Mouse (Mus musculus): ENCODE results near the gene Plcxd1. TPM values are rescaled to one million over a fixed set of nuclear protein-coding genes. Genes with fewer than 3 reads are reported as not detected.

The Plcxd1 gene
- polyA plus RNA-seq, 1 experiment from 2014 or later: 1.1 TPM

DNA sequence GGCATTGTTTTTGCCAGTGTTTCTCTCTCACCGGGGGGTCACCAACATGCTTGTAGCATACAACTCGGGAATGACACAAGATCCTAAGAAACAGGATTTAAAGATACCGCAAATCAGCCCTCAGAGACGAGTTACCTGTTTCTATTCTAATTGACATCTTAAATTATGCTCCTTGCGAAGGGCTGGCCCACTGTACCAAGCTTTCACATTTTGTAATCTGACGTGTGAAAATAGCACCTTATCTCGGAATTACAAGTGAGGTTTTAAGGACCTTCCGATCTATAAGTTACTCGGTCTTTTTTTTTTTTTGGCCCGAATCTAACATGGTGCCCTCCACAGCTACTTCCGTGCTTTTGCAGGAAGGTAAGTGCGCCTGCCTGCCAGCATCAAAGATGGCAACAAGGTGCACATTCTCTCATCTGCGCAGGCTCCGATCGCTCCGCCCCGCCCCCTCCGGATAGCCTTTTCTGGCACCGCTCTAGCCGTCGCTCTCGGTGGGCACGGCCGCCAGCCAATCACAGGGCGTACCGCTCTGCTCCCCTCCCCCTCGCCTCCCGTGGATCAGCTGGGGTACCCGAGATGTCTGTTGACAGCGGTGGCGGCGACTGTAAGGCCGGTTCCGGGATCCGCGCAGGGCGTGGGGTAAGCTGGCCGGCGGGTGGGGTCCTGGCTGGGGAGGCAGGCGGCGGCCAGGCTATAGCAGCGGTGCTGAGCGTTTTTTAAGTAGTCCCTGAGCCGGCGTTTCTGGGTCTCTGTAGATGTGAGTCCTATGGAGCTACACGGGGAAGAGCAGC lies 35.7 kb downstream of the Plcxd1 start, which contains the start of gene Chfr:
TSS of gene Chfr (plus strand) at position 550 of the 794 bp plus-strand sequence.
- 3% methylated on average over 46 of the region's 46 CpGs for WGBS
- H3K4me2 ChIP-seq (replicated peaks; ENCODE audit: low read depth, low read length): peak within 1 kb of the TSS; percentile 82
- peak within 1 kb of the TSS; percentile 84 for H3K27ac ChIP-seq (ENCODE audit: low read length)
- no peaks in the 10 kb centered on the region for H3K27me3 ChIP-seq (replicated peaks; ENCODE audit: insufficient read depth, low read length)
- H3K4me3 ChIP-seq (ENCODE audit: low read depth, low read length): peak within 1 kb of the TSS; percentile 84
- DNase-seq (ENCODE audit: low spot score) (peak; percentile 98), ATAC-seq (peak; percentile 100)
- peaks cover 9% of the 10 kb centered on the region for H3K4me1 ChIP-seq (ENCODE audit: insufficient read depth, low read depth, low read length)
- TF ChIP-seq EP300 (IDR thresholded peaks at IDR 0.05) (peak; percentile 65), CTCF (IDR thresholded peaks at IDR 0.05) (peak; percentile 22; the same call in 1 of the 2 replicates)
- no peaks in the 10 kb centered on the region for H3K9me3 ChIP-seq (ENCODE audit: low read length)
- 0 out of 2 replicates have a peak, but pooled peaks cover 7% of the 10 kb centered on the region for H3K36me3 ChIP-seq (ENCODE audit: insufficient read depth, low read length)
- peak within 1 kb of the TSS; percentile 74 for H3K9ac ChIP-seq (replicated peaks; ENCODE audit: low read depth)

DNA sequence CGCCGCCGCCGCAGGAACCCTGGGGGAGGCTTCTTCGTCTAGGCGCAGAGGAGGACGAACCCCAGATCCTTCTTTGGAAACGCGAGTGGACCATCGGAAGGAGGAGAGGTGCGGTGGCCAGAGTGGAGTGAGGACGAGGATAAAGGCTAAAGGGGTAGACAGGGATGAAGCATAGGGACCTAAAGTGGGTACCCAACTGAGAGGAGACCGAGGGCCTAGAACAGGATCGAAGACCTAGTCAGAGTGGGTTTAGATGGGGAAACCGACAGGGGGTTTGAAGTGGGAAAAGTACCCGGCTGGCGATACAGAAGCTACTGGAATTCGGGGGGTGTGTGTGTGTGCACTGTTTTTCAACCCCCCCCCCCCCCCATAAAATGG lies 36.3 kb downstream of the Plcxd1 start:
- peaks cover 9% of the 10 kb centered on the region for H3K4me1 ChIP-seq (ENCODE audit: insufficient read depth, low read depth, low read length)
- H3K27me3 ChIP-seq (replicated peaks; ENCODE audit: insufficient read depth, low read length): no peaks in the 10 kb centered on the region
- H3K4me3 ChIP-seq (ENCODE audit: low read depth, low read length): peak overlapping the region; percentile 84
- TF ChIP-seq CTCF (IDR thresholded peaks at IDR 0.05): no peak
- TF ChIP-seq EP300 (IDR thresholded peaks at IDR 0.05): no peak
- H3K36me3 ChIP-seq (ENCODE audit: insufficient read depth, low read length): 0 out of 2 replicates have a peak, but pooled peaks cover 7% of the 10 kb centered on the region
- WGBS: 3% methylated on average over 18 of the region's 18 CpGs
- no peaks in the 10 kb centered on the region for H3K9me3 ChIP-seq (ENCODE audit: low read length)
- ATAC-seq (no peak; the same call in 1 of the 2 replicates), DNase-seq (ENCODE audit: low spot score) (no peak)
- H3K4me2 ChIP-seq (replicated peaks; ENCODE audit: low read depth, low read length): peak overlapping the region; percentile 82
- H3K9ac ChIP-seq (replicated peaks; ENCODE audit: low read depth): peak overlapping the region; percentile 74
- peak overlapping the region; percentile 84 for H3K27ac ChIP-seq (ENCODE audit: low read length)

DNA sequence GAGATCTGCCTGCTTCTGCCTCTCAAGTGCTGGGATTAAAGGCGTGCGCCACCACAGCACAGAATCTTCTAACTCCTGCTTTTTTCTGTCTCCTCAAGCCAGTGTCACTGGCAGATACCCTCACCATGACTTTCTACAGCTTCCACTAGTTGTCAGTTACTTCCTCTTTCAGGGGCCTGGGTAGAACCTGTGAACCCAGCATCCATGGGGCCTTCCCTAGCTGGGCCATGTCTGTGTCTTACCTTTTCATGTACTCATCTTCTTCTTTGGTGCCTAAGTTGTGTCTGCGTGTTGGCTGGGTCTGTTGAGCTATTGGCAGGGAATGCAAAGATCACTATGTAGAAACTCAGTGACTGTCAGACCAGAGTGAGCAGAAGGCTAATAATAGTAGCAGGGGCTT lies 38.0 kb downstream of the Plcxd1 start:
- WGBS: 100% methylated on average over 3 of the region's 3 CpGs
- no peaks in the 10 kb centered on the region for H3K27me3 ChIP-seq (replicated peaks; ENCODE audit: insufficient read depth, low read length)
- no peak overlapping the region for H3K9ac ChIP-seq (replicated peaks; ENCODE audit: low read depth)
- H3K4me1 ChIP-seq (ENCODE audit: insufficient read depth, low read depth, low read length): peaks cover 9% of the 10 kb centered on the region
- no peaks in the 10 kb centered on the region for H3K9me3 ChIP-seq (ENCODE audit: low read length)
- H3K4me3 ChIP-seq (ENCODE audit: low read depth, low read length): no peak overlapping the region
- H3K36me3 ChIP-seq (ENCODE audit: insufficient read depth, low read length): 0 out of 2 replicates have a peak, but pooled peaks cover 7% of the 10 kb centered on the region
- no peak overlapping the region for H3K27ac ChIP-seq (ENCODE audit: low read length)
- ATAC-seq (no peak), DNase-seq (ENCODE audit: low spot score) (no peak)
- no peak for TF ChIP-seq EP300 (IDR thresholded peaks at IDR 0.05)
- no peak for TF ChIP-seq CTCF (IDR thresholded peaks at IDR 0.05)
- no peak overlapping the region for H3K4me2 ChIP-seq (replicated peaks; ENCODE audit: low read depth, low read length)

DNA sequence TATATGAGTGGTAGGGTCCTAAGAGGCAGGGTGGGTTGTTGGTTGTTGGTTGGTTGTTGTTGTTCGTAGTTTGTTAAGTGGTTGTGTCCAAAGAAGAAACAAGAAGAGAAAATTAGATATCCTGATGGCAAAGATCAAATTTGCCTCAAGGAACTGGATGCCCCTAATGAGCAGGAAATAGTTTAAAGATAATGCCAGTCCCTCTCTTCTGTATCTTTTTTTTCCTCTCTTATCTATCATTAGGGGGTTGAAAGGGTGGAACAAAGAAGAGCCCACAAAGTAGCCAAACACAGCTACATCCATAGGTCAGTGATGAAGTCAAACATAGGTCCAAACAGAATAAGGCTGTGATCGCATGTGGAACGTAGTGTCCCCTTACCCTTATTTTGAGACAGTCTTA lies 39.6 kb downstream of the Plcxd1 start:
- no peak overlapping the region for H3K9ac ChIP-seq (replicated peaks; ENCODE audit: low read depth)
- H3K4me2 ChIP-seq (replicated peaks; ENCODE audit: low read depth, low read length): no peak overlapping the region
- peaks cover 13% of the 10 kb centered on the region; the same call in 1 of the 2 replicates for H3K36me3 ChIP-seq (ENCODE audit: insufficient read depth, low read length)
- TF ChIP-seq CTCF (IDR thresholded peaks at IDR 0.05) (no peak), EP300 (IDR thresholded peaks at IDR 0.05) (no peak)
- H3K27me3 ChIP-seq (replicated peaks; ENCODE audit: insufficient read depth, low read length): no peaks in the 10 kb centered on the region
- ATAC-seq: no peak
- no peak overlapping the region for H3K27ac ChIP-seq (ENCODE audit: low read length)
- DNase-seq (ENCODE audit: low spot score): no peak
- 93% methylated on average over 3 of the region's 3 CpGs for WGBS
- no peaks in the 10 kb centered on the region for H3K9me3 ChIP-seq (ENCODE audit: low read length)
- peaks cover 9% of the 10 kb centered on the region for H3K4me1 ChIP-seq (ENCODE audit: insufficient read depth, low read depth, low read length)
- no peak overlapping the region for H3K4me3 ChIP-seq (ENCODE audit: low read depth, low read length)

DNA sequence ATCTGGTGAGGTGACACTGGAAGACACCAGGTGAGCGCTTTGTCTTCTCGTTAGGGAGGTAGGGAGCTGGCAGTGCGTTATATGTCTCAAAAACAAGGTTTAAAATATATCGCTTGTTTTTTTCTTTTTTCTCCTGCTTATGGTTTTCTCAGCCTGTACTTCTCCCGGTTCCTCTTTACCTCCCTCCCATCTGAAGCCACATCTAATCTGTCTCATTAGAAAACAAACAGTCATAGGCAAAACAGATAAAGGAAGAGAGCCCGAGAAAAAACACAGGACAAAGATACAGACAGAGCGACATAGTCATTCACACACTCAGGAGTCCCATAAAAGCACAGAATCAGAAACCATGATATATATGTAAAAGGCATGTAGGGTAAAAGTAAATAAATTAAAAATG lies 40.7 kb downstream of the Plcxd1 start:
- DNase-seq (ENCODE audit: low spot score) (no peak), ATAC-seq (no peak)
- Histone ChIP-seq H3K9me3 (ENCODE audit: low read length) (no peaks in the 10 kb centered on the region), H3K27ac (ENCODE audit: low read length) (no peak overlapping the region), H3K4me2 (replicated peaks; ENCODE audit: low read depth, low read length) (no peak overlapping the region), H3K4me3 (ENCODE audit: low read depth, low read length) (no peak overlapping the region), H3K36me3 (ENCODE audit: insufficient read depth, low read length) (peaks cover 22% of the 10 kb centered on the region; the same call in 1 of the 2 replicates), H3K9ac (replicated peaks; ENCODE audit: low read depth) (no peak overlapping the region), H3K4me1 (ENCODE audit: insufficient read depth, low read depth, low read length) (peaks cover 9% of the 10 kb centered on the region), H3K27me3 (replicated peaks; ENCODE audit: insufficient read depth, low read length) (no peaks in the 10 kb centered on the region)
- 82% methylated on average over 7 of the region's 7 CpGs for WGBS
- TF ChIP-seq CTCF (IDR thresholded peaks at IDR 0.05) (no peak), EP300 (IDR thresholded peaks at IDR 0.05) (no peak)

DNA sequence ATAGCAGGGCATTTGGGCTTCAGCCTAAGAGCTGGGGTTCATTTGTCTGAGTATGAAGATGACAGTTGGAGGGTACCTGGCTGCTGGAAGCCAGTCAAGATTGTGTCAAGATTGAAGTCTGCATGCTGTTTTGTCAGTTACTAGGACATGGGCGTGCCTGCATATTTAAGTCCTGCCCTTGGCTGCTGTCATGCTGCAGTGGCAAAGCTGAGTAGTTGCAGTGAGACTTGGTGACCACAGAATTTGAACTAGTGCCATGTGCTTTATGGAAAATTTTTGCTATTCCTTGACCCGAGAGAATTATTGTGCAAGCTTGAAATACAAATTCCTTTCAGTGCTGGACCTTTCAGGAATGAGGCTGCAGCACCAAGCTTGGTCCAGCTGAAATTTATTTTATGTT lies 42.5 kb downstream of the Plcxd1 start:
- no peaks in the 10 kb centered on the region for H3K9me3 ChIP-seq (ENCODE audit: low read length)
- DNase-seq (ENCODE audit: low spot score) (peak; percentile 67), ATAC-seq (peak; percentile 72)
- H3K27ac ChIP-seq (ENCODE audit: low read length): no peak overlapping the region
- H3K9ac ChIP-seq (replicated peaks; ENCODE audit: low read depth): no peak overlapping the region
- no peak overlapping the region for H3K4me3 ChIP-seq (ENCODE audit: low read depth, low read length)
- peaks cover under 1% of the 10 kb centered on the region; the same call in 1 of the 2 replicates for H3K4me1 ChIP-seq (ENCODE audit: insufficient read depth, low read depth, low read length)
- H3K4me2 ChIP-seq (replicated peaks; ENCODE audit: low read depth, low read length): no peak overlapping the region
- no peaks in the 10 kb centered on the region for H3K27me3 ChIP-seq (replicated peaks; ENCODE audit: insufficient read depth, low read length)
- no peak for TF ChIP-seq EP300 (IDR thresholded peaks at IDR 0.05)
- peak; percentile 12; the same call in 1 of the 2 replicates for TF ChIP-seq CTCF (IDR thresholded peaks at IDR 0.05)
- WGBS: 55% methylated on average over 2 of the region's 2 CpGs
- H3K36me3 ChIP-seq (ENCODE audit: insufficient read depth, low read length): peaks cover 34% of the 10 kb centered on the region; the same call in 1 of the 2 replicates

Measured in lung, postnatal 0 days (tissue).